Mouse (Mus musculus): ENCODE data around the gene Acaa1a.

The Acaa1a gene

DNA sequence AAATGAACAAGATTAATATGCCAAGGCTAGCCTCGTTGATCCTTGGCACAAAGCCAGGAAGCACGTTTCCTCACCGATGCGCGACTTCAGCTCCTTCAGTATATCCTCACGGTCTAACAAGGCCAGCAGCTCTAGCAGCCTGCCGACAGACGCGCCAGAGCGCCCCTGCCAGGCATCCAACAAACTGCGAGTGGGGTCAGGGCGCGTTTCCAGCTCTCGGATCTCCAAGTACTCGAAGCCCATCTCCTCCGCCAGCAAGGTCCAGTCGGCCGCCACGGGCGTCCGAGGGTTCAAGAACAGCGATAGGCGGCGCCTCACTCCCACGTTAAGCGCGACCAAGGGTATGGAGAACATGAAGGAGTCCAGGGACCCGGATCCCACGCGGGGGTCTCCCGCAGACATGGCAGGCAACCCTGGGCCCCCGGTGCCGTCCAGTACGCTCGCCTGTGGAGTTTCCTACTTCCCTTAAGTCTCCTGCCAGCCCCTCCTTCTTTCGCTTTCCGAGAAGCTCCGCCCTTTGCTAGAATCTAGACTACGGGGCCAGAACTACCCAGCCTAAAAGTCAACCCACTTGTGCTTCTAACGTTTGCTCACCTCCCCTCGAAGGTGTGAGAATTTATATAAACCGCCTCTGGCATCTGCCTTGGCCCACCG lies at the start of gene Acaa1a:
TSS of gene Acaa1a (plus strand) at position 119 of the 654 bp plus-strand sequence.
- DNase-seq (ENCODE audit: low spot score in 2 of 2), result peak; percentile 75 to 80

DNA sequence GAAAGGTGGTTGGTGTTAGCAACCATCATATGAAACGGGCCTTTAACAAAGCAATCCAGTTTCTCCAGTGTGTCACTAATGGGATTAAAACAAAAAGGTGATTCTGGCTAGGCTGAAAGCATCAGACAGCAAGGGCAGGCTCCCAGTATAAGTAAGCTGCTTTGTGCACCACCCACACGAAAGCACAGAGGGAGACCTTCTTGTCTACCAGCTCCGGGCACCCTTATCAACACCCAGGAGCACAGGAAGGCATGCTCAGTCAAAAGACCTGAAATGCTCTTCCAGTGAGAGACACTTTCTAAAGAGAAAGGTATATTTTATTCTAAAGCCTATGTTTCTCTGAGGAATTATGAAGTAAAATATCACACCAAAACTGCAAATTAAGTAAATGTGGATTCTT lies 48.7 kb upstream of the Acaa1a start:
- no peak for DNase-seq (ENCODE audit: low spot score in 2 of 2)

DNA sequence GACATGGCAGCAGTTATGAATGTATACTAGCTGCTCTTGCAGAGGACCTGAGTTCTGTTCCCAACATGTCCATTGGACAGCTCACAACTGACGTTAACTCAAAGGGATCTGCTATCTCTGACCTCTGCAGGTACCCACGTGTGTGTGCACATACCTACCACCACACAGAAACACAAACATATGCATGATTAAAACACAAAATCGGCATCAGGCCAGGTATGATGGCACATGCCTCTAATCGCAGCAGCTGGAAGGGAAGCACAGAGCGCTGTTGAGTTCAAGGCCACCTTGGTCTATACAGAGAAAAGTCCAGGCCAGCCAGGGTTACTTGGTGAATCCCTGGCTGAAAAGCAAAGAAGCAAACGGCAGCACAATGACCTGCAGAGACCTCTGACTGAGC lies 41.8 kb upstream of the Acaa1a start:
- no peak for DNase-seq (ENCODE audit: low spot score in 2 of 2)

DNA sequence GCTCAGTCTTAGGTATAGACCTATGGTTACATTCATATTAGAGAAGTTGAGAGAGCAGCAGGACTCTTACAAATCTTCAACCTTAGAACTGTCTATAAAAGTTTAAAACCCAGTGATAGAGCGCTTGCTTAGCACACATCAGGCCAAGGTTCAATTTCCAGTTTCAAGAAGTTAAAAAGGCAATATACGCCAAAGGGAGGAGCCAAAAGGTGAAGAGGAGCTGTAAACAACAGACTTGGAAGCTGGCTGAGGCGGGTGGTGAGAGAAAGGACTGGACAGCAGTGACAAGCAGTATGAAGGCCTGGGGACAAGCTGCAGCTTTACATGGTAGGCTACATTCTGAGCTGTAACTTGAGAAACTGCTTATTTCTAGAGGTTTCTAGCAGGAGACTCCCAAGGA lies 40.9 kb upstream of the Acaa1a start:
- DNase-seq (ENCODE audit: low spot score in 2 of 2), result no peak

DNA sequence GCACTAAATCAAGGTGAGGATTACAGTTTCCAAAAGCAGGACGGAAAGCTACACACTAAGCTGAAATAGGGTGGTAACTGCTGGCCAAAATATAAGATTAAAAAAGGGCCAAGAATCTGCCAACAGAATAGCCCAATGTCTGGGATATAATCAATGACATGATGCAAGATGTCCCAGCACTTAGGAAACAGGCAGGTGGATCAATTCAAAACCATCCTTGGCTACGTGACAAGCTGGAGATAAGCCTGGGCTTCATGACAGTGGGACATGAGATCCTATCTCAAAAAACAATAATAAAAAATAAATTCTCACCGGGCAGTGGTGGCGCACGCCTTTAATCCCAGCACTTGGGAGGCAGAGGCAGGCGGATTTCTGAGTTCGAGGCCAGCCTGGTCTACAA lies 33.6 kb upstream of the Acaa1a start:
- no peak for DNase-seq (ENCODE audit: low spot score in 2 of 2)

DNA sequence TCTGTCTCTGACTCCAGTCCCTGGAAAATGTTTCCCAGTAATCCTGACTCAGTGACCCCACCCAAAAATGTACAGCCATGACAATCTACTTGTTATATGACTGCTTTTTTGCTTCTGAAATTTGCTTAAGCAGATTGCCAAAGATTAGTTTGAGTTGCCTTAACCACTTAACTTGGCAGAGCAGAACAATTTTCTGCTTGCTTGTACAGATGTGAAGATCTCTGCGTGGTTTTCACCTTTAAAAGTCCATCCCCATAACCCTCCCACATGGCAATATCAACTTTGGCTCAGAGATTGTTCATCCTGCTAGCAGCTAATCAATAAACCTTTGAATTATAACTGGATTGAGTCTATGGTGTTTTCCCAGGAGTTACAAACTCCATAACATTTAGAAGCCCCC lies 30.4 kb upstream of the Acaa1a start:
- DNase-seq (ENCODE audit: low spot score in 2 of 2), result no peak

DNA sequence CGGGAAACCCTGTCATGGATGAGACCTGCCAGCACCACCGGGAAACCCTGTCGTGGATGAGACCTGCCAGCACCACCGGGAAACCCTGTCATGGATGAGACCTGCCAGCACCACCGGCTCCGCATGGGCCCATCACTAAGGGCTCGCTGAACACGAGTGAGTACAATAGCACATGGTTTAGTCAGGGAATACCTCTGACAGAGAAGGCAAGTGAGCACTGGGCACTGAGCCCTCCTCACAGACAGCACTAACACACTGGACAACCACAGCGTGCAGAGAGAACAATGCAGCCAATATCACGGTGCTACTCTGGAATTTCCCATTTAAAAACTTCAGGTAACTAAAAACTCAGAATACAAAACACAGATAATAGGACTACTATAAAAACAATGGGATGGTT lies 26.4 kb upstream of the Acaa1a start:
- DNase-seq (ENCODE audit: low spot score in 2 of 2), result no peak

DNA sequence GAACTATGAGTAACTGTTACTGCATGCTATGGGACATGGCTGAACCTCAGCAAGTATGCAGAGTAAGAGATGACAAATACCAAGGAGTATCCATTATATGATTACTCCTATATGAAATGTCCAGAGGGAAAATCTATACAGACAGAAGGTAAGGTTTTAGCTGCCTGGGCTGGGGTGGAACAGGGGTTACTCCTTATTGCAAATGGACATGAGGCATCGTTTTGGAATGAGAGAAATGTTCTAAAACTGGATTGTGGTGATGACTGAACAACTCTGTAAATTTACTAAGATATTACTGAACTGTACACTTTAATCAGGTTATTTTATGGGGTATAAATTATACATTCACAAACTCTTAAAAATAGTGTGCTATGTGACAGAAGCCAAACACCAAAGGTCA lies 20.6 kb upstream of the Acaa1a start:
- DNase-seq (ENCODE audit: low spot score in 2 of 2), result no peak

DNA sequence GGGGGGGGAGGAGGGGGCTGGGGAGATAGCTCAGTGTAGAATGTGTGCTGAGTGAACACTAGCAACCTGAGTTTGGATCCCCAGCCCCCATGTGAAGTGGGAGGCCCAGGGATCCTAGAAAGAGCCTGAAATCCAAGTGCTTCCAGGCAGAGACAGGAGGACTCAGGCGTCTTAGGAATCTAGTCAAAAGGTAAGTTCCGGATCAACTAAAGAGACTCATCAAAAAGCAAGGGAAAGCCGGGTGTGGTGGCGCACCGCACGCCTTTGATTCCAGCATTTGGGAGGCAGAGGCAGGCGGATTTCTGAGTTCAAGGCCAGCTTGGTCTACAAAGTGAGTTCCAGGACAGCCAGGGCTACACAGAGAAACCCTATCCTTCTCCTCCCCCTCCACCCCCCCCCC lies 19.0 kb upstream of the Acaa1a start:
- no peak for DNase-seq (ENCODE audit: low spot score in 2 of 2)

DNA sequence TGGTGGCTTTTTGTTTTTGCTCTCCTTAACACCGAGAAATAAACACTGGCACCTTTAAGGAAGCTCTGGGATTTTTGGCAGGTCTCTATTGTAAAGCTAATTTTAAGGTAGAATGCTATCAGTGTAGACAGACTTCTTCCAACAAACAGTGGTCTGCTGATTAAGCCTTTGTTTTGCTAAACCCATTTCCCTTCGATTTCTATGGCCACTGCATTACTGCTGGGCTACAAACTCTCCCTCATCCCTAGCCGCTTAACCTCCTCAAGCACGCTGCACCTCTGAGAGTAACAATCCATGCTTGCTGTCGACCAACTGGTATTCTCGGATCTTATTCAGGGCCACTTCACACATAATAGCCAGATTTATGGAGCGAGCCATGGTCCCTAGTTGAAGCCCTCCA lies 18.5 kb upstream of the Acaa1a start:
- DNase-seq (ENCODE audit: low spot score in 2 of 2), result no peak

DNA sequence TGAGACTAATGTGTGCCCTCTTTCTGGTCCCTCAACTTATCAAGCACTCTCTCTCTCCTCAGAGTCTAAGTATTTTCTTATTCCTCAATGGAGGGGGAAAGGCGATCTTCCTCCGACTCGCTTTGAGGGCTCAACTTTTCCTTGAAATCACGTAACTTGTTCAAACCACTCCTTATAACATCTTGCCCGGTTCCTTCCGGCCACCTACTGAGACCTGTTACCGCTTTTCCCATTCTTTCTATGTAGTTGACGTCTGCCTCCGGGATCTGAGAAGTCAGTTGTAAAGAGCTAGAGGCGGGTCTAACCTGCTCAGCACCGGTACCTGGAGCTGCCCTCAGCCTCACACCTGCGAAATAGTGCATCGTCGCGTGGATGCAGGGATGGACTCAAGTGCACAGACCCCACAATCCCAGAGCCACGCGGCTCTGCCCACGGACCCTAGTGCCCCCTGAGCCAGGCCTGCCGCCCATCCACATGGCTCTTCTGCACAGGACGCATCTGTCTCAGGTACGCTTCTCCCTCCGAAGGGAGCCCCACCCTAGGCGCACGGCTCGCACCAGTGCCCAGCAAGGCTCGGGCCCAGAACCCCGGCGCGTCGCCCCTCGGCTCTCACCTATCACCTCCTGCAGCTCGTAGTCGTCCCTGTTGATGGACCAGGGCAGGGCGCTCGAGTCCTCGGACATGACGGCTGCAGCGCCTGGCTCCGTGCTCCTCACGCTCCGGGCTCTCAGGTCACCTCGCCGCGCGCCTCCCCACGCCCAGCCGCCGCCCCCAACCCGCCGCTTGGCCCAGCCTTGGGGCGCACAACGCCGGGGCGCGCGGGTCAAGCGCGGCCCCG lies 17.9 kb upstream of the Acaa1a start:
- DNase-seq (ENCODE audit: low spot score in 2 of 2), result peak in 1 of 2 experiments; percentile 64

DNA sequence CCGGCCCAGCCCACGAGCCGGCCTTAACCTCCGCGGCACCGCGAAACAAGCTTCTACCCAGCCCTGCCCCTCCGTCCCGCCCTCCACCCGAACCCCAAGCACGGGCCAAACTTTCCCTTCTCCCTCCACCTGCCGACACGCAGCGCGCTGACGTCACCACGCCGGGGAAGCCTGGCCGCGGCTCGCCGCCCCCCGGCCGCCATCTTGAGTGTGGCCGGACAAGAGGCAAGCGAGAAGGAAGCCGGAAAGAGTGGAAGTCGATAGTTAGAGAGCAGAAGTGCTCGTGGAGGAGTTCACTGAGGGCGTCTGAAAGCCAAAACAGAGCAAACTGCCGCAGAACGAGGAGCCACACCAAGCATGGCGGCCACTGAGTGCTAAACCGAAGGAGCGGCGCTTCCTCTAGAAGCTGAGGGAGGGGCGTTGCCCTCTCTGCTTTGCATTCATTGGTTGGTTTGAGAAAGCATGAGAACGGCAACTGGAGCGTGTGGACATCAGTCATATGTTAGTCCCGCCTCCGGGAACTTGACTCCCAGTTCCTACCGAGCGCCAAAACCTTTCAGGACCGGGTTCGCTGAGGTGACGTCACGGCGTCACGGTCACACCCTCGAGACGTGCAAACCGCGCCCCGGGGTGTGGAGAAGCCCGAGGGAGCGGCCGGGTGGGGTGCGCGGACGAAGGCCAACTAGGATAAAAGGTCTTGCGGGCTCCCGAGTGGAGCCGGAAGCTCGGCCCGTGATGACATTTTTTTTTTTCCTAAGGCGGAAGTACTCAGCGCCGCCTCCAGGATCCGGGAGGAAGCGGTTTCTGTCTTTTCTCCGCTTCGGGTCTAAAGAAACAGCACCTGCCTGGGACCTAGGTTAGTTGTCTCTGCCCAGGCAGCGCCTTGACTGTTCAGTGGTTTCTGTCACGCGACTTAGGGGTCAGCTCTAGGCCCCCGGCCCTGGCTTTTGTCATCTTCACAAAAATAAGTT lies 16.9 kb upstream of the Acaa1a start, which contains the start of gene Oxsr1:
TSS of gene Oxsr1 (minus strand) at position 139 of the 971 bp plus-strand sequence.
- peak; percentile 99 for DNase-seq (ENCODE audit: low spot score in 2 of 2)

DNA sequence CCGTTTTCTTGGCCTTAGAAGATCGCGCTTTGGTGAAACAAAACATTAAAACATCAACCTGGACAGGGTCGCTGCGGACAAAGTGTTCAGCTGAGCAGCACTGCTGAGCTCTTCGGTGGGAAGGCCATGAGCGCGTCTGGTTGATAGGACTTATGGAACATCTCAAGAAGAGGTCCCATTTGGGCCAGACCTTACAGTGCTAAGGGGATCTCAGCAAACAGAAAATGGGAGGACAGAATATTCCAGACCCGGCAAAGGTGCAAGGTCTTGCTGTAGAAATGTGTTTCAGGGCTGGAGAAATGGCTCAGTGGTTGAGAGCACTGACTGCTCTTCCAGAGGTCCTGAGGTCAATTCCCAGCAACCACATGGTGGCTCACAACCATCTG lies 16.2 kb upstream of the Acaa1a start:
- DNase-seq (ENCODE audit: low spot score in 2 of 2), result no peak

DNA sequence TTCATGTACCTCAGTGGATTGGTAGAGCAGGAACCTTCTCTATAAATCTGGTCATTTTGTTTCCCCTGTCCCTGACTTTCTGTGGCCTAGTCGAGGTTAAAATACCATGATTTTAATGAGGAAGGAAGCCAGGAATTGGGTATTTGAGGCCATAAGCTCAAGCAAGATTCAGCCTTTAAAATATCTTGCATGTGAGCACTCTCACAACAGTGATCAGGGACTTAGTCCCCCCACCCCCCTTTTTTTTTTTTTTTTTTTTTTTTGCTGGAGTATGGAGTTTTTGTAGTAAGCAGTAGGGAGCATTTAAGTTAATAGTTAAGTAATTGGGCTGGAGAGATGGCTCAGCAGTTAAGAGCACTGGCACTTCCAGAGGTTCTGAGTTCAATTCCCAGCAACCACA lies 15.3 kb upstream of the Acaa1a start:
- DNase-seq (ENCODE audit: low spot score in 2 of 2), result no peak

DNA sequence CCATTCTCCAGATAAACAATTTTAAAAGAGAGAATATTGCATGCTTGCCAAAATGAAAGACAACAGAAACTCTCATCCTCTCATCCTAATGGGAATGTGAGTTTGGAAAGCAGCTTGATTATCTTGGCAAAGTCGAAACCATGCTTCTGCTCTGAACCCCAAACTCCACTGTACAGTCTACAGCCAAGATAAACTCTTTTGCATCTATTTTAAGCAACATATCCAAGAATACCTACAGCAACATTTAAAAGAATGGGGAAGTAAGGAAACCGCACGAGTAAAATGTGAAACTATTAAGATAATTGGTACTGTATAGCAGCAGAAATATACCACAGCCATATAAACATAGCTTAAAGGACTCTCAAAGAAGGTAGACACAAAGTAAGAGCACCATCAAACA lies 11.0 kb upstream of the Acaa1a start:
- DNase-seq (ENCODE audit: low spot score in 2 of 2), result no peak

DNA sequence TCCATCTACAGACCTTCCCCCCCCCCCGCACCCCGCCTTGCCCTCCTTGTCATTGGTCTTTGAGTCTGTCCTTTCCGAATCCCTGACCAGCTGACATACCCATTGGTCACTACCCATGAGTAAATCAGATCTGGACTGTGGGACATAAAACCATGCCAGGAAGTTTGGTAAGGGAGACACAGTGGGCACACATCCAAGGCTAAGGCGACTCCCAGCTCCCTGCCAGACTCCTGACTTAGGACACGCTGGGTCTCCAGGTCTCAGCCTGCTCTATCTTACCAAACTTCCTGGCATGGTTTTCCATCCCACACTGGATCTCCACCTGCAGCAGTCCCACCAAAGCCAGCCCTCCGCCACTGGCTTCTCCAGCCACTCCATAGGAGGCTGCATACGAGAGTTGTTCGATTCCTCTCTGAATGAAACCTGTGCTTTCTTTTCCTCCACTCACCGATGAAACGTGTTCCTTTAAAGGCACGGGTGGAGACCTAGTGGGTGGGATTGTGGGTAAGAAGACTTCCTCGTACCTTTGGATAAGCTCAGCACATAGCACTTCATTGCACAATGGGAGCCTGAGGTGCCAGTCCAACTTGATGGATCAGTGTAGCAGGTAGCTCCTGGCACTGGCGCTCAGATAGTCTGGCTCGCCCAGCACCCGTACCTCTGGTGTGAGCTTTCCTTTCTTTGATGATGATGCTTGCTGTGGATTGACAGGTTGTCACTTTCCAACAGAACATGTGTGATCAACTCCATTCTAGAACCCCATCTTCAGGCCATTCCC lies 9.1 kb upstream of the Acaa1a start:
- DNase-seq (ENCODE audit: low spot score in 2 of 2), result no peak

DNA sequence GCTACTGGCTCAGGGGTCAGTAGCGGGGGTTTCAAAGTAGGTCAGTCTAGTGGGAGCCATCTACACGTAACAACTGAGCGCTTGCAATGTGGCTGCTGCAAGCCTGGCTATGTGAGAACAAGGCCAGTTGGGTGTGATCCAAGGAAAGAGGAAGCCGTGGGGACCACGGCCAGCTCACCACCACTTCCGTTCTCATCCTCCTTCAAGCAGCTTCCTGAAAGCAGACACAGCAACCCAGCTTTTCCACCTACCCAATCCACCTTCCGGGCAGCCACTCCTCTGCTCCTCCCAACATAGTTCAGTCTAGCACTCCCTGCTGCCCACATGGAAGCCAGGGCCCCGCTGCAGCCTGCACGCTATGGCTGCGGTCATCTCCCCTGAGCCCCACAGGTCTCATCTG lies 5.2 kb upstream of the Acaa1a start:
- peak; percentile 55 to 61 for DNase-seq (ENCODE audit: low spot score in 2 of 2)

DNA sequence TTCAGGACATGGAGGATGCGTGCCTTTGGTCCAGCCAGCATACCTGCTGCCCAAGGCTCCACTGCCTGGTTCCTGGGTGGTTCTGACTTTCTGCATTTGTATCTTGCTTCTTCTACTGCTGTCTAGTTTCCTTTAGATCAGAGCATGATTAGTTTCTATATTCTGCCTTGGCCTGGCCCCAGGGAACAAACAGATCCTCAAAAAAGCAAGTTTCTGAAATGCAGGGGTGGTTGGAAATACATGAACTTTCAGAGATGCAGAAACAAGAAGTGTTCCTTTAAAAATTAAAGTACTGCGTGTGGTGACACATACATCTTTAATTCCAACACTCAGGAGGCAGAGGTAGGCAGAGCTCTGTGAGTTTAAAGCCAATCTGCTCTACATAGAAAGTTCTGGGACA lies 4.6 kb upstream of the Acaa1a start:
- no peak for DNase-seq (ENCODE audit: low spot score in 2 of 2)

DNA sequence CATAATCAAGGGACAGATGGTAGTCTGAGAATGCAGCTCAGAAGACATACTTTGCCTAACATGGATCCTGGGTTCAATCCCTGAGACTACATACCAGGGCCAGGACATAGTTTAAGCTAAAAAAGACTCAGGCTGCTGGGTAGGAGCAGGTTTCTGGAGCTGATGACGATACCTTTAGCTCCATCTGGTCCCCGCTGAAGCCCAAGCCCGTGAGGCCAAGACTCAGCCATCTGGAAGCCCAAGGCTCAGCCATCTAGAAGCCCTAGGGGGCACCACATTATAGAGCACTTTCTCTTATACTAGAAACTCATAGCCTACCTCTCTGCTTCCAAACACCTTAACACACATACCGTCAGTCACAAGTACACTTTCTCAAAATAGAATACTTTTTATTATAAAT lies 3.9 kb upstream of the Acaa1a start:
- no peak for DNase-seq (ENCODE audit: low spot score in 2 of 2)

DNA sequence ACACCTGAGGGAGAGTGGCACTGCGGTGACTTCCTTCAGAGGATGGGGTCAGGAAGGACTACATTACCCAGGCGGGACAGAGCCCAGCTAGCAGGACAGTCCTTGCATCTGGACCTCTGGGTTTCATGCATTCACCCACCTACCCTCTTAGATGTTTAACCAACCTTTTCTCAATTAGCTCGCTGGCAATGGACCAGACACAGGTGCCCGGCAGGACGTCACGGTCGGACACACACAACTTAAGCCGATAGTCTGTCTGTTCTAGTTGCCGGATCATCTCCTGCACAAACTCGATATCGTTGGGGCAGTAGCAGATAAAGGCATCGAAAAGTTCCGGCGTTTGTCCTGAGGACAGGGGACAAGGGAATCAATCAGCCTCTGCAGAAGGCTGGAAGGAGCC lies 1.6 kb upstream of the Acaa1a start:
- no peak for DNase-seq (ENCODE audit: low spot score in 2 of 2)

DNA sequence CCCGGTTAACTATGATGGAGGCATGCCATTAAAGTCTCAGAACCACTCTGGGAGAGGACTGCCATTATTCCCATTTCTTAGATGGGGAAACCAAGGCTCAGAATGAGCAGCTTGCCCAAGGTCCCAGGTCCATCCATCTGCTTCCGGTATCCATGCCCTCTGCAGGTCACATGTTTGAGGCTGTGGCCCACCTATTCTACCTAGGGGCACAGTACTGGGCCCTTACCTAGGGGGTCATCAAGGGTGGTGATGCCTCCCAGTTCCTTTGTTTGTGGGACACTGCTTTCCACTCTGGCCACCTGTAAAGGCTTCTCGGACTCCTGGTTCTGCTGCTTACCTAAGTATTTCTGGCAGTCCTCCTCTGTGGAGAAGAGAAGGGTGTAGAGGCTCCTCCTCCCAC lies 1.1 kb upstream of the Acaa1a start:
- no peak for DNase-seq (ENCODE audit: low spot score in 2 of 2)
